Mouse (Mus musculus) G1E (cell line): Measurements from ENCODE around the gene Clec16a.

Experiments used
- CTCF ChIP-seq: IDR thresholded peaks from 2 replicates; pipeline ENCODE4 v1.5.1; 2012; ENCODE audit warnings: low read depth, low read length, inconsistent platforms, mixed read lengths
- TAL1 ChIP-seq: conservative IDR thresholded peaks from 2 replicates; pipeline ENCODE4 v1.6.1; 2012; ENCODE audit warnings: low read depth, low read length, inconsistent platforms, mixed read lengths

DNA sequence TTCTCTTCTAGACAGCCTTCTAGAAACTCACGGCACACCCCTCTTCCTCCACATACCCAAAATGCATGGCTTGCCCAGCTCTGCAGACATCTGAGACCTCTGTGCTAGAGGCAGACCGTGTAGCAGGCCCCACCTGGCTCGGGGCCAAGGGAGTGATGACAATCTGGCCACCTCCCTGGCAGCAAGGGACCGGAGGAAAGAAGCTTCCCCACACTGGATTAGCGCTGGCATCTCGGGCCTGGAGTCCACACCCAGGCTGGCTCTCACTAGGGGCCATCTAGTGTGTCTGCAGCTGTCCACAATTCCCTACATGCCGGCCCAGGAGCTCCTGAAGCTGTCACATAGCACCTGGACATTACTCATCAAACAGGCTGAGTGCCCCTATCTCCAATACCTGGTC lies 10.6 kb upstream of the Clec16a start:
- no peak for TF ChIP-seq CTCF
- no peak for TF ChIP-seq TAL1
